In the genomic region with DNA sequence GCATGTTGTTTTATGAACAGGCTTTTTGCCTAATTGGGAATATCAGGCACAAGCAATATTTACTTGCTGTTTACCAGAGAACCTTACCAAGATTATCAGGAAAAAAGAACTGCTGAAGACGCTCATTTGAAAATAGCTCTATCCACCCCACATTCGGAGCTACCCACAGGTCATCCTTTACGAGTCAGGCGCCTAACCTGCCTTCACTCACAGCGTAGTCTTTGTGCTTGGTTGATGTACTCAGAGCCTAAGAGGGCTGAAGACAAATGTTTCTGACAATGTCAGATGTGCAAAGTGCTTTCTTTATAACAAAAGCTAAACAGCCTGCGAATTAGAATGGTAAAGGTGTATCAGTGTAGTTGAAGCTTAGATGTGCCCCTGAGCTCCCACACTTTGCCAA, we compare ENCODE assay signal across 8 mouse cellular contexts. TPM values are rescaled to one million over a fixed set of nuclear protein-coding genes. Genes with fewer than 3 reads are reported as not detected.
DNase-seq lines count a peak whose midpoint lies in the region; ATAC-seq and TF ChIP-seq lines count a peak whose summit lies in the region.

No protein-coding gene starts in this region.

- H3K4me2 ChIP-seq in forebrain, postnatal 0 days (ENCODE audit: low read depth) = no peak overlapping the region; the same call in 1 of the 2 replicates
- peak overlapping the region; percentile 67; the same call in 1 of the 2 replicates for H3K4me2 ChIP-seq in intestine, postnatal 0 days (replicated peaks; ENCODE audit: low read depth)
- peak overlapping the region; percentile 72; the same call in 1 of the 2 replicates for H3K4me2 ChIP-seq in neural tube, embryonic 15.5 days

- H3K9ac ChIP-seq in forebrain, postnatal 0 days = no peak overlapping the region
- no peak overlapping the region for H3K9ac ChIP-seq in intestine, postnatal 0 days (ENCODE audit: low read depth, low read length)
- no peak overlapping the region; the same call in 1 of the 2 replicates for H3K9ac ChIP-seq in neural tube, embryonic 15.5 days (replicated peaks)

- peak overlapping the region; percentile 99 for H3K27ac ChIP-seq in forebrain, embryonic 10.5 days
- H3K27ac ChIP-seq in forebrain, postnatal 0 days (ENCODE audit: low read depth, low read length) = no peak overlapping the region
- no peak overlapping the region; the same call in 1 of the 2 replicates for H3K27ac ChIP-seq in intestine, postnatal 0 days (ENCODE audit: low read depth, low read length)
- H3K27ac ChIP-seq in neural tube, embryonic 15.5 days (replicated peaks) = peak overlapping the region; percentile 58; the same call in 1 of the 2 replicates
- H3K27ac ChIP-seq in layer of hippocampus, adult 2 months = no peak overlapping the region

- peak; percentile 17 for DNase-seq in forebrain, embryonic 10.5 days (ENCODE audit: extremely low spot score, low spot score)
- no peak for DNase-seq in forebrain, postnatal 0 days
- peak; percentile 10 for DNase-seq in testis, postnatal 10 days (ENCODE audit: low spot score)
- no peak for DNase-seq in testis, postnatal 14 days (ENCODE audit: low spot score)
- DNase-seq in left cerebral cortex, adult 9 months (ENCODE audit: low spot score in 2 of 2) = no peak
- no peak for DNase-seq in layer of hippocampus, adult 2 months (ENCODE audit: low spot score in 2 of 2)

- H3K27me3 ChIP-seq in forebrain, embryonic 10.5 days (ENCODE audit: poor library complexity, severe bottlenecking) = no peaks in the 10 kb centered on the region
- no peaks in the 10 kb centered on the region for H3K27me3 ChIP-seq in forebrain, postnatal 0 days (ENCODE audit: insufficient read depth, low read length)
- no peaks in the 10 kb centered on the region for H3K27me3 ChIP-seq in intestine, postnatal 0 days (replicated peaks; ENCODE audit: control insufficient read depth, insufficient read depth, low read length)
- peaks cover 6% of the 10 kb centered on the region; the same call in 1 of the 2 replicates for H3K27me3 ChIP-seq in neural tube, embryonic 15.5 days (replicated peaks)

- peak overlapping the region; percentile 56 for H3K4me3 ChIP-seq in forebrain, embryonic 10.5 days
- H3K4me3 ChIP-seq in forebrain, postnatal 0 days (ENCODE audit: low read depth, low read length) = no peak overlapping the region
- no peak overlapping the region for H3K4me3 ChIP-seq in intestine, postnatal 0 days (ENCODE audit: low read depth, low read length)
- no peak overlapping the region for H3K4me3 ChIP-seq in neural tube, embryonic 15.5 days (replicated peaks)
- no peak overlapping the region for H3K4me3 ChIP-seq in layer of hippocampus, adult 2 months

- TF ChIP-seq CTCF in forebrain, postnatal 0 days (IDR thresholded peaks at IDR 0.05; ENCODE audit: low read depth) = no peak
- TF ChIP-seq CTCF in intestine, postnatal 0 days (IDR thresholded peaks at IDR 0.05; ENCODE audit: low read depth) = no peak
- TF ChIP-seq CTCF in layer of hippocampus, adult 2 months (conservative IDR thresholded peaks at IDR 0.05) = no peak

- WGBS in forebrain, embryonic 10.5 days = 27% methylated on average over 6 of the region's 6 CpGs
- WGBS in forebrain, postnatal 0 days = 21% methylated on average over 6 of the region's 6 CpGs
- WGBS in intestine, postnatal 0 days = 37% methylated on average over 6 of the region's 6 CpGs
- WGBS in neural tube, embryonic 15.5 days = 18% methylated on average over 6 of the region's 6 CpGs

- H3K9me3 ChIP-seq in forebrain, embryonic 10.5 days = no peaks in the 10 kb centered on the region
- no peaks in the 10 kb centered on the region for H3K9me3 ChIP-seq in forebrain, postnatal 0 days (ENCODE audit: low read length)
- no peaks in the 10 kb centered on the region for H3K9me3 ChIP-seq in intestine, postnatal 0 days (ENCODE audit: control insufficient read depth)
- no peaks in the 10 kb centered on the region for H3K9me3 ChIP-seq in neural tube, embryonic 15.5 days (replicated peaks)

- H3K4me1 ChIP-seq in forebrain, embryonic 10.5 days = peaks cover 65% of the 10 kb centered on the region
- peaks cover 29% of the 10 kb centered on the region for H3K4me1 ChIP-seq in forebrain, postnatal 0 days (ENCODE audit: insufficient read depth)
- peaks cover 17% of the 10 kb centered on the region; the same call in 1 of the 2 replicates for H3K4me1 ChIP-seq in intestine, postnatal 0 days (replicated peaks; ENCODE audit: control insufficient read depth, insufficient read depth, low read length)
- peaks cover 42% of the 10 kb centered on the region for H3K4me1 ChIP-seq in neural tube, embryonic 15.5 days

- ATAC-seq in forebrain, postnatal 0 days = no peak
- no peak for ATAC-seq in intestine, postnatal 0 days
- no peak for ATAC-seq in neural tube, embryonic 15.5 days (ENCODE audit: low FRiP score)

- H3K36me3 ChIP-seq in forebrain, embryonic 10.5 days (replicated peaks) = no peaks in the 10 kb centered on the region
- H3K36me3 ChIP-seq in forebrain, postnatal 0 days (ENCODE audit: insufficient read depth) = no peaks in the 10 kb centered on the region
- no peaks in the 10 kb centered on the region for H3K36me3 ChIP-seq in intestine, postnatal 0 days (ENCODE audit: control insufficient read depth, insufficient read depth)
- H3K36me3 ChIP-seq in neural tube, embryonic 15.5 days = no peaks in the 10 kb centered on the region

RNA-seq across cellular contexts. Expression of gene Hist1h3i, which starts 1.1 kb away (rescaled TPM):
- polyA plus RNA-seq in forebrain, embryonic 10.5 days (2016; fragmentation: Nextera tagmentation; extraction: Ambion mirVana) = 120 and 124 TPM in 2 replicates
- 282 and 291 TPM in 2 replicates for total RNA-seq in forebrain, postnatal 0 days (2014; rRNA removed)
- polyA plus RNA-seq in forebrain, postnatal 0 days (2015; fragmentation: Nextera tagmentation; extraction: Ambion mirVana) = 20.0 and 34.1 TPM in 2 replicates
- 34.1 and 39.6 TPM in 2 replicates for polyA plus RNA-seq in intestine, postnatal 0 days (2015; fragmentation: Nextera tagmentation; extraction: Ambion mirVana)
- 20.1 and 38.6 TPM in 2 replicates for polyA plus RNA-seq in neural tube, embryonic 15.5 days (2015; fragmentation: Nextera tagmentation; extraction: Ambion mirVana)
- total RNA-seq in layer of hippocampus, adult 2 months (2021) = 10 to 100 TPM; 61.0 to 71.7 TPM

RNA-seq across cellular contexts. Expression of gene Hist1h2an, which starts 2.7 kb away (rescaled TPM):
- polyA plus RNA-seq in forebrain, embryonic 10.5 days (2016; fragmentation: Nextera tagmentation; extraction: Ambion mirVana) = 11.9 and 17.4 TPM in 2 replicates
- 143 and 154 TPM in 2 replicates for total RNA-seq in forebrain, postnatal 0 days (2014; rRNA removed)
- 1.1 and 1.6 TPM in 2 replicates for polyA plus RNA-seq in forebrain, postnatal 0 days (2015; fragmentation: Nextera tagmentation; extraction: Ambion mirVana)
- polyA plus RNA-seq in intestine, postnatal 0 days (2015; fragmentation: Nextera tagmentation; extraction: Ambion mirVana) = 1.5 and 3.2 TPM in 2 replicates
- 4.1 TPM in 1 of 2 replicates, not detected in the other for polyA plus RNA-seq in neural tube, embryonic 15.5 days (2015; fragmentation: Nextera tagmentation; extraction: Ambion mirVana)
- 1 to 10 TPM in 1 of 2 experiments, not detected in 1; 2.8 TPM for total RNA-seq in layer of hippocampus, adult 2 months (2021)

RNA-seq across cellular contexts. Expression of gene Hist1h2bp, which starts 3.0 kb away (rescaled TPM):
- polyA plus RNA-seq in forebrain, embryonic 10.5 days (2016; fragmentation: Nextera tagmentation; extraction: Ambion mirVana) = 4.3 and 4.8 TPM in 2 replicates
- 46.4 and 70.5 TPM in 2 replicates for total RNA-seq in forebrain, postnatal 0 days (2014; rRNA removed)
- polyA plus RNA-seq in forebrain, postnatal 0 days (2015; fragmentation: Nextera tagmentation; extraction: Ambion mirVana) = 0.28 TPM in 1 of 2 replicates, not detected in the other
- polyA plus RNA-seq in intestine, postnatal 0 days (2015; fragmentation: Nextera tagmentation; extraction: Ambion mirVana) = 0.41 and 1.5 TPM in 2 replicates
- polyA plus RNA-seq in neural tube, embryonic 15.5 days (2015; fragmentation: Nextera tagmentation; extraction: Ambion mirVana) = 0.56 and 1.8 TPM in 2 replicates
- total RNA-seq in layer of hippocampus, adult 2 months (2021) = 1 to 10 TPM; 6.8 to 8.1 TPM

RNA-seq across cellular contexts. Expression of gene Hist1h1b, which starts 3.9 kb away (rescaled TPM):
- 37.0 and 43.0 TPM in 2 replicates for polyA plus RNA-seq in forebrain, embryonic 10.5 days (2016; fragmentation: Nextera tagmentation; extraction: Ambion mirVana)
- 140 and 182 TPM in 2 replicates for total RNA-seq in forebrain, postnatal 0 days (2014; rRNA removed)
- polyA plus RNA-seq in forebrain, postnatal 0 days (2015; fragmentation: Nextera tagmentation; extraction: Ambion mirVana) = 4.0 and 4.7 TPM in 2 replicates
- polyA plus RNA-seq in intestine, postnatal 0 days (2015; fragmentation: Nextera tagmentation; extraction: Ambion mirVana) = 7.3 and 8.1 TPM in 2 replicates
- 2.2 and 5.8 TPM in 2 replicates for polyA plus RNA-seq in neural tube, embryonic 15.5 days (2015; fragmentation: Nextera tagmentation; extraction: Ambion mirVana)
- total RNA-seq in layer of hippocampus, adult 2 months (2021) = 1 to 10 TPM; 6.3 to 8.1 TPM

RNA-seq across cellular contexts. Expression of gene Hist1h2bq, which starts 25.7 kb away (rescaled TPM):
- 19.8 and 21.9 TPM in 2 replicates for polyA plus RNA-seq in forebrain, embryonic 10.5 days (2016; fragmentation: Nextera tagmentation; extraction: Ambion mirVana)
- 214 and 268 TPM in 2 replicates for total RNA-seq in forebrain, postnatal 0 days (2014; rRNA removed)
- 4.6 and 5.2 TPM in 2 replicates for polyA plus RNA-seq in forebrain, postnatal 0 days (2015; fragmentation: Nextera tagmentation; extraction: Ambion mirVana)
- polyA plus RNA-seq in intestine, postnatal 0 days (2015; fragmentation: Nextera tagmentation; extraction: Ambion mirVana) = 7.8 and 9.8 TPM in 2 replicates
- 3.9 and 10.2 TPM in 2 replicates for polyA plus RNA-seq in neural tube, embryonic 15.5 days (2015; fragmentation: Nextera tagmentation; extraction: Ambion mirVana)
- 10 to 100 TPM; 39.6 to 42.1 TPM for total RNA-seq in layer of hippocampus, adult 2 months (2021)

Comparison
In these comparisons a context has a peak if more than half of its experiments do, and no peak if none do; other contexts are left out.
1. DNase-seq: peak in forebrain, embryonic 10.5 days (single experiment) and testis, postnatal 10 days (single experiment); none in forebrain, postnatal 0 days (single experiment), testis, postnatal 14 days (single experiment), left cerebral cortex, adult 9 months (0 of 2) and layer of hippocampus, adult 2 months (0 of 2).
2. H3K27ac ChIP-seq: peak in forebrain, embryonic 10.5 days (single experiment) and neural tube, embryonic 15.5 days (single experiment); none in forebrain, postnatal 0 days (single experiment), intestine, postnatal 0 days (single experiment) and layer of hippocampus, adult 2 months (single experiment).